Mouse (Mus musculus) fibroblast of lung, adult 2 months (primary cell): ENCODE measurements around the gene Lhx2.

ENCODE experiments used
- DNase-seq: peaks from one replicate; pipeline ENCODE4 v3.0.0-alpha.2; 2011; ENCODE audit warnings: low read depth

The Lhx2 gene

GRCm38 (mm10) chr2:38338990-38339909, at the start of gene Lhx2:
Gene Lhx2, plus strand, starts transcription at chr2:38339281.
- DNase-seq: no peak

- peak; percentile 86 for DNase-seq
These were observed 47.6 kb upstream of the Lhx2 start for GRCm38 (mm10) chr2:38291526-38291925.

- no peak for DNase-seq
These were observed 43.1 kb upstream of the Lhx2 start for GRCm38 (mm10) chr2:38295939-38296338.

GRCm38 (mm10) chr2:38300941-38301340, 38.1 kb upstream of the Lhx2 start:
- DNase-seq: no peak

- DNase-seq: no peak
These were observed 33.9 kb upstream of the Lhx2 start for GRCm38 (mm10) chr2:38305152-38305551.

GRCm38 (mm10) chr2:38312921-38313320, 26.2 kb upstream of the Lhx2 start:
- DNase-seq: no peak

DNA sequence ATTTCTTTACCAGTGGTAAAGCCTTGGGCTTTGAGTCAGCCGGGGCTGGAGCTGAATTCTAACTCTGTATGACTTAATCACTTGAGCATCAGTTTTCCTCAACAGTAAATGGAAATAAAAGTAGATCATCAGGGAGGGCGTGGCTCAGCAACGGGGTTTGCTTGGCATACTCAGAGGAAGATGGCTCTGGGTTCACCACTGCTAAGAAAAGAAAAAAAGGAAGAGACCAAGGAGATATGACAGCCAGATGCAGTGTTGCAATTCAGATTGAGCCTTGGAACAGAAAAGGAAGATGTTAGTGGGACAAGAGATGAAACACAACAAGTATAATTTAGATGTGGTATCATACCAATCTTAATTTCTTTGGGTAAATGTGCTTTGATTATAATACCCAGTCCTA, 25.7 kb upstream of the Lhx2 start:
- DNase-seq: no peak

- DNase-seq: no peak
These were observed 20.0 kb upstream of the Lhx2 start for GRCm38 (mm10) chr2:38319086-38319485.

- no peak for DNase-seq
These were observed 18.2 kb upstream of the Lhx2 start for GRCm38 (mm10) chr2:38320911-38321310.

DNA sequence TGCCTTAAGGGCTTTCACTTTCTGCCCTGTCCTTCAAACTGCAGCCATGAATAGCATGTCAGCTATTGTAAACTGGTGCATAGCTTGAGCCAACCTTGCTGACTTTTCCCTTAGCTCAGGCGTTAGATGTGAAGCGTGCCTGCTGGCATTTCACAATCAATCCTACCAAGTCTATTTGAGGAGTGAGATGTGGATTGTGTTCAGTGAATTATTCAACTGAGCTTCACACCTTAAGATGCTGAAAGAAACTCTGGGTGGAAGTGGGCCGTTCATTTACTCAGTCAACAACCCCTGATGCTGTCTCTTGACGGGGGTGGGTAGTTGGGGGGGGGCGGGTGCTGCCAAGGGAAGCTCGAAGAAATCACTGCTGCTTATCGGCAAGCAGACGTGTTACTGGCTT, 15.7 kb upstream of the Lhx2 start:
- no peak for DNase-seq

DNA sequence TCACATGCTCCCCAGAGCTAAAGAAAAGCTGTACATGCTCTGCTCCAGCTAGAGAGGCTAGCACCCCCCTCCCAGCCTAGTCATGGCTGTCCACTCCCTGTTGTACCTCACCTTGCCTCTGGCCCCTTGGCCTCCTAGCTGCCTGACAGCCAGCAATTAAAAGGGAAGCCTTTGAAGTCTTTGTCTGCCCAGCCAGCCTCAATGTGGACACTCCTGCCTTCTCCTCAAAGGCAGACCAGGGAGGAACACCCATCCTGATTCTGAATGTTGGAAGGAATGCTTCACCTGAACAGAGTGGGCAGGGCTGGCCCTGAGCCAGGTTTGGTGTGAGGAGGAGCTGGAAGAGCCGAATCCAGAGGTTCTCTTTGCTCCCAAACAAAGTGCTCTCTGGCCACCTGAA, 12.4 kb upstream of the Lhx2 start:
- DNase-seq: no peak

DNA sequence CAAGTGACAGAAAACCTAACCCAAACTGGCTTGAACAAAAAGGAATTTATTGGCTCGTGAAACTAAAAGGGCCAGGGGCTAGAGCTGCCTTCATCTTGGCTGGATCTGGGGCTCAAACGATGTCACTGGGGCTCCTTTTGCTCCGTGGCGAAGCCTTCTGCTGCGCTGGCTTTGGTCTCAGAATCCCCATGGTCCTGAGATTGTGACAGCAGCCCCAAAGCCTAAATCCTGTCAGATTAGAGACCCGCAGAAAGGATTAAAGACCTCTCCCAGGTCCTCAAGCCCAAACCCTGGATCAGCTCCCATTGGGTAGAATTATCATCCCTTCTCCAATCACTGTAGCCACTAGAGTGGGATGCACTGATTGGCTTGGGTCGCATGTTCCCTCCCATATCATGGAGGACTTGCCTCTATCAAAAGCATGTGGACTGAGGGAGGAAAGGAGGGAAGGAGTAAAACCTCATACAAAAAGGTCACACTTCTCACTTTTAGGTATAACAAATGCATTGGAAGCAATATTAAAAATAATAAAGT, 5.4 kb upstream of the Lhx2 start:
- no peak for DNase-seq

DNA sequence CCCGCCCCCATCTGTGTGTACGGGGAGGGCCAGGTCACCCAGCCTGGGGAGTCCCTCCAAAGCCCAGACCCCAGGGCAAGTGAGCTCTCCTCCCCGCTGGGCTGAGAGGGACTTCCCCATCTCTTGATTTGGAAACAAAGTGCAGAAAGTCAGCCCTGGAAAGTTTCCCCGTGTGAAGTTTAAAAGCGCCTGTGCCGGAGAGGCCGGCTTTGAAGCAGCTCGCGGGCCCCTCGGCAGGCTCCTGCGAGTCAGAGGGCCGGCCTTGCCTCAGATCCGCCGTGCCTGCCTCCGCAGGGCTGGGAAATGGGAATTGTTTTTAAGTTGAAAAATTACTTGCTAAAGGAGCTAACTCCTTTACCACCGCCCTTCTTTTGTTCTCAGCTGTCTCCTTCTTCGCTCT, 2.5 kb upstream of the Lhx2 start:
- DNase-seq: no peak

DNA sequence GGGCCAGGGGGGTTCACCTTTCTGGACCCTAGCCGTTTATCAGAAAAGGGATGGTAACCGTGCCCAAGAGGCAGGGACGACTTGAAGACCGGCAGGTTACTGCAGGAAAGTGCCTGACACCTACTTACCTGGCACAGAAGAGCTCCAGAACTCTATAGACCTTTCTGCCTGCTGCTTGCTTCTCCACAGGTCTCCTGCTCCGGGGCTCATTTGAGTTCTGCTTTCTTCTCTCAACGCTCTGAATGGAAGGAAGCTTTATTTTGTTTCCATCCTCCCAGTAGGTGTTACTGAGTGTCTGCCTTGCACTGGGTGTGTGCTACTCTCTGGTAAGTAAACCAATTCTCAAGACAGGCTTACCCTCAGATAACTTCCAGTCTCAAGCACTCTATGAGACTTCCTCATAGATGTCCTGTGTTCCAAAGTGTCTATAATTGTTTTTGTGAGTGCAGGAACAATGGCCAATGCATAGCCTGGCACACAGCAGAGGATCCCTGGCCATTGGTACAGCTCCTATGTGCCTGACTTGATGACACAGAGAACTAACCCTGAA, 1.9 kb upstream of the Lhx2 start:
- DNase-seq: no peak

- no peak for DNase-seq
These were observed 1.4 kb upstream of the Lhx2 start for GRCm38 (mm10) chr2:38337681-38338080.

DNA sequence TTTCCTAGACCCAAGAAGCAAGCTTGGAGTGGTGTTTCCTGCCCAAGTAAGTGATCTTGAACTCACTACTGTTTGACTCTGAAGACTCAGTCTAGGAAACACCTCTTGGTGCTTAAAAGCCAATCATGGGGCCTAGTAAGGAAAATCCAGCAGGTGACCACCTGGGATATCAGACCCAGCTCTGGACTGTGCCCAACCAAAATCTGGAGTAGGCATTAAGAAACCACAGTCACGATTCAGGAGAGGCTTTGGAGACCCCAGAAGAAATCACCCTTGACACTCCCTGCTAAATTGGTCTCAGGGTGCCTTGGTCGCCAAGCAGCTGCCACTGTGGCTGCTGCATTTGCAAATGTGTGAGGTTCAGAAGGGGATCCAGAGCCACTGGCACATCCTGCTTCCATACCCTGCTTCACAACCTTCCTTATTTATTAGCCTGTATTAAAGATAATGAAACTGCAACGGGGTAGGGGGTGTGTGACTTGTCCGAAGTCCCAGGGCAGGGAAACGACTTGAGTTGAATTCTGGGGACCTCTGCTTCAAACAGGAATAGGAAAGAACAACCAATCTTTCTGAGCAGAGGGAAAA, 641 bp upstream of the Lhx2 start:
- no peak for DNase-seq

GRCm38 (mm10) chr2:38339910-38340625, 987 bp downstream of the Lhx2 start:
- no peak for DNase-seq

- DNase-seq: no peak
These were observed 1.6 kb downstream of the Lhx2 start for GRCm38 (mm10) chr2:38340626-38341200.

- no peak for DNase-seq
These were observed 4.5 kb downstream of the Lhx2 start for GRCm38 (mm10) chr2:38343573-38343972.

DNA sequence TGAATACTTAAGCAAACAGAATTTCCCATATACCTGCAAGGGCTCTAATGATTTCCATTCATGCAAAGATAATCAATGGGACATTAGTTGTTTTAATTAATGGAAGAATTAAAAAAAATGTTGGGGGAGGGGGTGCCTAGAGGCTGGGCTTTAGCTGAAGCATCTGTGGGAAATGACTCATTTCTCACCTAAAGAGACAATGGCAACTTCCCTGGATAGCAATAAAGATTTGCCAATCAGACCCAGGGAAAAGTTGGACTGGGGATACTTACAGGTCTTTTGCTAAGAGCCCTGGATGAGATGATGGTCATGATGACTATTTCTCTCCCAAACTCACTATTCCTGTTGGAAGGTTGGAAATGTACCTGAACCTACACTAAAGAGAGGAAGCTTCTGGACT, 5.6 kb downstream of the Lhx2 start:
- DNase-seq: no peak

DNA sequence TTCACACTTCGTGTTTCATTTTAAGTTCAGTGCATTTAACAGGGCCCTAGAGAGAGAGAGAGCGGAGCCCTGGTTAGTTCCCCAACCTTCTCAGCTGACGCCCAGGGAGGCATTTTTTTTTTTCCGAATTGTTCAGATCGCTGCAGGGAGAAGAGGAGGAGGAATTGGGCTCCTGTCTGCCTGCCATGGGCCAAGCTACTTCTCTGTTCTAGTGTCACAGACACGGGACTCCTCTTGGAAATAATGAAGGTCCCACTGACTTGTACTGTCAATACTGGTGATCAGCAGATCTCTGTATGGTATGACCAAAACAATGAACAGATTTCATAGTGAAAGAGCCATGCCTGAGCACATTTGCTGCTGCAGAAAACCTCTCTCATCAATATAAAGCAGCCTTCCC, 7.3 kb downstream of the Lhx2 start:
- DNase-seq: no peak
